In the genomic region with DNA sequence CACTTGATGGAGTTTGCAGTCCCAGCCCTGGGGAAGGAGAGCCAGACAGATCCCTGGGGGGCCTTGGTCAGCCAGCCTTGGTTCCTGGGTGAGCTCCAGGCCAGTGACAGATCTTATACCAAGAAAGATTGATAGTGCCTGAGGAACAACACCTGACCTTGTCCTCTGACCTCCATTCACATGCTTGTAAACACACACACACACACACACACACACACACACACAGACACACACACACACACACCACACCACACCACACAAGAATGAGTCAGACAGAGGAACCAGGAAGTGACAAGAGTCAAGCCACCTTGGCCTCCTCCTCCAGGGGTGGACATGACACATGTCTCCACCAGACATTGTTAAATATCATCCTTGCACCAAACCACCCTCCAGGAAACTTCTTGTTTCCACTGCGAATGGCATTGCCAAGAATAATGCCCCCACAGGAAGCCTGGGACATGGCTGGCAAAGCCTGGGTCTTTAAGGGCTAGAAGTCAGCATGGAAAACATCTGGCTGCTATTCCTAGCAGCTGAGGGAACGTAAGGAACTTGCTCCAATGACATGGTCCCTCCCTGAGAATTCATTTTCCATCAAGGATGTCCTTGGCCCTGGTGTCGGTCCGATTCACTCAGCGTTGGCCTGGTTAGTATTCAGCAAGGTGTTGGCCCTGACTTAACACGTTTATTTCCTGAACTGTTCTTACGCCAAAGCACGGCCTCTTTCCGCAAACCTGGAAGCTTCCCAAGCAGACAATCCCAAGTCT, we compare ENCODE assay signal across 9 mouse cellular contexts.
DNase-seq lines count a peak whose midpoint lies in the region; ATAC-seq lines count a peak whose summit lies in the region.
"Had no signal": no experiment of that assay in that cellular context is flagged by ENCODE, and none has a peak within 500 bp of the region (broad histone marks: within the 10 kb centered on the region; RNA-seq: fewer than 3 reads in every experiment).

No protein-coding gene starts in this region.

- ATAC-seq in hindbrain, embryonic 11.5 days (ENCODE audit: low FRiP score) = no peak
- ATAC-seq in heart, embryonic 15.5 days (replicated peaks; ENCODE audit: insufficient number of reproducible peaks, insufficient read depth, low FRiP score, low read depth) = no peak; the same call in 1 of the 2 replicates

- H3K27ac ChIP-seq in hindbrain, embryonic 10.5 days = 0 out of 2 replicates have a peak overlapping the region, but pooled peaks have one; percentile 35
- H3K27ac ChIP-seq in hindbrain, embryonic 11.5 days (ENCODE audit: low read depth, low read length) = no peak overlapping the region
- peak overlapping the region; percentile 50 for H3K27ac ChIP-seq in heart, embryonic 15.5 days

- no peaks in the 10 kb centered on the region for H3K27me3 ChIP-seq in hindbrain, embryonic 10.5 days (ENCODE audit: insufficient read depth, poor library complexity, severe bottlenecking)
- H3K27me3 ChIP-seq in hindbrain, embryonic 11.5 days (ENCODE audit: control insufficient read depth, insufficient read depth, low read length) = no peaks in the 10 kb centered on the region
- H3K27me3 ChIP-seq in heart, embryonic 15.5 days = no peaks in the 10 kb centered on the region

- H3K36me3 ChIP-seq in hindbrain, embryonic 10.5 days = no peaks in the 10 kb centered on the region
- no peaks in the 10 kb centered on the region for H3K36me3 ChIP-seq in hindbrain, embryonic 11.5 days (ENCODE audit: control insufficient read depth, insufficient read depth, low read length)
- no peaks in the 10 kb centered on the region for H3K36me3 ChIP-seq in heart, embryonic 15.5 days

- no peak overlapping the region for H3K9ac ChIP-seq in hindbrain, embryonic 11.5 days (ENCODE audit: low read depth, low read length)
- no peak overlapping the region for H3K9ac ChIP-seq in heart, embryonic 15.5 days

- no peak for DNase-seq in hindbrain, embryonic 10.5 days (ENCODE audit: low spot score)
- DNase-seq in hindbrain, embryonic 11.5 days (ENCODE audit: low spot score) = no peak
- DNase-seq in adrenal gland, postnatal 10 days = peak; percentile 72
- DNase-seq in lung, postnatal 25 days (ENCODE audit: low spot score) = peak; percentile 56
- DNase-seq in frontal cortex, postnatal 25 days (ENCODE audit: low spot score in 2 of 2) = no peak
- no peak for DNase-seq in left cerebral cortex, adult 11 months (ENCODE audit: low spot score)
- no peak for DNase-seq in cerebellum, postnatal 14 days

- no peak overlapping the region for H3K4me3 ChIP-seq in hindbrain, embryonic 10.5 days
- H3K4me3 ChIP-seq in hindbrain, embryonic 11.5 days (ENCODE audit: low read depth, low read length) = no peak overlapping the region
- H3K4me3 ChIP-seq in heart, embryonic 15.5 days = no peak overlapping the region
- H3K4me3 ChIP-seq: myocyte had no signal

- no peaks in the 10 kb centered on the region for H3K9me3 ChIP-seq in hindbrain, embryonic 10.5 days
- no peaks in the 10 kb centered on the region for H3K9me3 ChIP-seq in hindbrain, embryonic 11.5 days (ENCODE audit: control insufficient read depth, low read length)
- no peaks in the 10 kb centered on the region for H3K9me3 ChIP-seq in heart, embryonic 15.5 days (replicated peaks)

- peaks cover 12% of the 10 kb centered on the region; the same call in 1 of the 2 replicates for H3K4me1 ChIP-seq in hindbrain, embryonic 10.5 days (replicated peaks)
- H3K4me1 ChIP-seq in hindbrain, embryonic 11.5 days (replicated peaks; ENCODE audit: control insufficient read depth, insufficient read depth, low read length) = no peaks in the 10 kb centered on the region
- peaks cover 4% of the 10 kb centered on the region; the same call in 1 of the 2 replicates for H3K4me1 ChIP-seq in heart, embryonic 15.5 days (replicated peaks)

- H3K4me2 ChIP-seq in hindbrain, embryonic 11.5 days (replicated peaks; ENCODE audit: low read depth, low read length) = no peak overlapping the region
- no peak overlapping the region for H3K4me2 ChIP-seq in heart, embryonic 15.5 days

- WGBS in hindbrain, embryonic 10.5 days = 89% methylated on average over 9 of the region's 9 CpGs
- WGBS in hindbrain, embryonic 11.5 days = 89% methylated on average over 9 of the region's 9 CpGs
- 68% methylated on average over 9 of the region's 9 CpGs for WGBS in heart, embryonic 15.5 days

Comparison
In these comparisons a context has a peak if more than half of its experiments do, and no peak if none do; other contexts are left out.
1. DNase-seq: peak in adrenal gland, postnatal 10 days (single experiment) and lung, postnatal 25 days (single experiment); none in hindbrain, embryonic 10.5 days (single experiment), hindbrain, embryonic 11.5 days (single experiment), frontal cortex, postnatal 25 days (0 of 2), left cerebral cortex, adult 11 months (single experiment) and cerebellum, postnatal 14 days (0 of 2).